Comparison of ENCODE assay signal across 9 mouse cellular contexts in the genomic region with DNA sequence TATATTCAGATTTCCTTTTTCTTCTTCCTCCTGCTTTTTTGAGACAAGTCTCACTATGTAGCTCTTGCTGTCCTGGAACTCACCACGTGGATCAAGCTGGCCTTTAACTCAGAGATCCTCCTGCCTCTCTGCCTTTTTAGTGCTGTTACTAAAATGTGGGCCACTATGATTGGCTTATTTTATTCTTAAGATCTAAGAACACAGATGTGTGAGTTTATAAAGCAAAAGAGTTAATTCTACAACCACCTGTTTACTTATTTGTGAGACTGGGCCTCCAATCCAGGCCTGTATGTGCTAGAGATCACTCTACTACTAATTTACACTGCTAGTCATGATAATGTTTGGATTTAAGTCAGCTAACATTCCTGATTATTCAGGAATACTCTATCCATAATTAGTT. TPM values are rescaled to one million over a fixed set of nuclear protein-coding genes. Genes with fewer than 3 reads are reported as not detected.
DNase-seq lines count a peak whose midpoint lies in the region; ATAC-seq and TF ChIP-seq lines count a peak whose summit lies in the region.
"Had no signal": no experiment of that assay in that cellular context is flagged by ENCODE, and none has a peak within 500 bp of the region (broad histone marks: within the 10 kb centered on the region; RNA-seq: fewer than 3 reads in every experiment).

No protein-coding gene starts in this region.

- no peaks in the 10 kb centered on the region for H3K27me3 ChIP-seq in neural tube, embryonic 13.5 days
- no peaks in the 10 kb centered on the region for H3K27me3 ChIP-seq in liver, embryonic 12.5 days (replicated peaks)

- no peaks in the 10 kb centered on the region for H3K9me3 ChIP-seq in neural tube, embryonic 13.5 days
- H3K9me3 ChIP-seq in liver, embryonic 12.5 days (replicated peaks), result no peaks in the 10 kb centered on the region

- peaks cover 6% of the 10 kb centered on the region; the same call in 1 of the 2 replicates for H3K36me3 ChIP-seq in neural tube, embryonic 13.5 days
- H3K36me3 ChIP-seq in liver, embryonic 12.5 days, result peaks cover 22% of the 10 kb centered on the region

- TF ChIP-seq CTCF in gastrocnemius, adult 2 months (IDR thresholded peaks at IDR 0.05), result no peak

- 43% methylated on average over 1 of the region's 1 CpGs for WGBS in neural tube, embryonic 13.5 days
- 37% methylated on average over 1 of the region's 1 CpGs for WGBS in liver, embryonic 12.5 days (ENCODE audit: insufficient replicate concordance)

- peak overlapping the region; percentile 95 for H3K4me3 ChIP-seq in gastrocnemius, adult 2 months
- H3K4me3 ChIP-seq in neural tube, embryonic 13.5 days, result no peak overlapping the region
- H3K4me3 ChIP-seq in liver, embryonic 12.5 days, result no peak overlapping the region

- ATAC-seq in neural tube, embryonic 13.5 days (ENCODE audit: low read depth), result no peak
- no peak for ATAC-seq in liver, embryonic 12.5 days

- 0 out of 2 replicates have a peak overlapping the region, but pooled peaks have one; percentile 92 for H3K4me2 ChIP-seq in neural tube, embryonic 13.5 days
- H3K4me2 ChIP-seq in liver, embryonic 12.5 days, result peak overlapping the region; percentile 91

- DNase-seq in gastrocnemius, adult 2 months, result no peak
- DNase-seq in gastrocnemius, adult 18-20 months (ENCODE audit: low spot score), result no peak
- no peak for DNase-seq in neural tube, embryonic 10.5 days (ENCODE audit: extremely low spot score, low spot score)
- no peak for DNase-seq in urinary bladder, postnatal 36 days (ENCODE audit: low spot score in 2 of 2)
- DNase-seq in MN1 (ENCODE audit: low spot score), result no peak
- no peak for DNase-seq in embryo, embryonic 9.5 days (ENCODE audit: extremely low spot score)
- DNase-seq: adrenal gland, adult 2 months had no signal

- peak overlapping the region; percentile 100 for H3K27ac ChIP-seq in gastrocnemius, adult 2 months
- H3K27ac ChIP-seq in neural tube, embryonic 13.5 days (replicated peaks), result peak overlapping the region; percentile 99
- peak overlapping the region; percentile 97 for H3K27ac ChIP-seq in liver, embryonic 12.5 days

- H3K4me1 ChIP-seq in neural tube, embryonic 13.5 days (replicated peaks), result peaks cover 50% of the 10 kb centered on the region
- H3K4me1 ChIP-seq in liver, embryonic 12.5 days, result peaks cover 60% of the 10 kb centered on the region

- intact Hi-C loops in gastrocnemius, adult 2 months (cut with DNase I), result loop anchor here (10.0 kb wide), 1 partner anchor 206 kb away; no protein-coding TSS in a partner anchor

- peak overlapping the region; percentile 100; the same call in 1 of the 2 replicates for H3K9ac ChIP-seq in neural tube, embryonic 13.5 days
- peak overlapping the region; percentile 29; the same call in 1 of the 2 replicates for H3K9ac ChIP-seq in liver, embryonic 12.5 days

RNA-seq across cellular contexts. Expression of gene Nedd4, which starts 1.2 kb away (rescaled TPM):
- 100 to 1,000 TPM; 273 to 325 TPM for total RNA-seq in gastrocnemius, adult 2 months (2021)
- total RNA-seq in gastrocnemius, adult 18-20 months (2021), result 100 to 1,000 TPM; 266 to 284 TPM
- polyA plus RNA-seq in neural tube, embryonic 13.5 days (2015; fragmentation: Nextera tagmentation; extraction: Ambion mirVana), result 475 and 521 TPM in 2 replicates
- 173 and 176 TPM in 2 replicates for polyA plus RNA-seq in liver, embryonic 12.5 days (2016; fragmentation: Nextera tagmentation; extraction: Ambion mirVana)
